Mouse (Mus musculus): ENCODE data around the gene Ces1a.
A peak's percentile ranks its signal among the peaks of the same experiment; 100 is the strongest.

Ces1a gene

DNA sequence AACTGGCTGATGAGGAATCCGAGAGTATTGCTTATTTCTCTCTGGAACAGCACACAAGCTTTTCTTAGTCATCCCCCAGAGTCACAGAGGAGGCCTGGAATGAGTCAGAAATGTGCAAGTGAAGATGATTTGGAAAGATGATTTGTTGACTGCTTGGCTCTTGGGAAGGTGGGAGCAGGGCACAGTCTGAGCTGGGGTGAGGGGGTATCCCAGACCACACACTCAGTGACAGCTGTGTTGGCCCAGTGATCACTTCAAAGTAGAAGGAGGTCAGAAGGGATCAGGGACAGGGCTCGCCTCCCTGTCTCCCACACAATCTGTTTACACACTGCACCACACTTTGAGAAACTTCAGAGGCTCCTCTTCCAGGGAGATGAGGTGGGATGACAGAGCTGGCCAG lies 63.6 kb downstream of the Ces1a start:
- DNase-seq: no peak

GRCm38 (mm10) chr8:92982491-92982890 lies 65.5 kb downstream of the Ces1a start:
- DNase-seq: no peak

DNA sequence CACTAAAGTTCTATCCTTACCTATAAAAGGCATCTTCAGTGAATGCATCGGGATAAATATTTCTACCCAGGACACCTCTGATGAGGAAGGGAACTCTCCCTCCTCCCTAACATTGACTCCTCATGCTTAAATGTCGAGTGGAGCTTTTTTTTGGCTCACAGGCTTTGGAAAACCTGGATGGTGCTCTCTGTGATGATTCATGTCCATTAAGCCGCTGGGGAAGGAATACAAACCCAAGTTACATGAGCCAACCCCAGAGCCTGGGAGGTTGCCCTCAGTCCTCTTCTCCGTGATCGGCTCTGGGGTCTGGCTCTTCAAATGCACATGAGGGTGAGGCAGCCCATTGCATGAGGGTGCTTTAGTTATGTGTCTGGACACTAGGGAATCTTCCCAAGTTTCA lies 71.3 kb downstream of the Ces1a start:
- no peak for DNase-seq

DNA sequence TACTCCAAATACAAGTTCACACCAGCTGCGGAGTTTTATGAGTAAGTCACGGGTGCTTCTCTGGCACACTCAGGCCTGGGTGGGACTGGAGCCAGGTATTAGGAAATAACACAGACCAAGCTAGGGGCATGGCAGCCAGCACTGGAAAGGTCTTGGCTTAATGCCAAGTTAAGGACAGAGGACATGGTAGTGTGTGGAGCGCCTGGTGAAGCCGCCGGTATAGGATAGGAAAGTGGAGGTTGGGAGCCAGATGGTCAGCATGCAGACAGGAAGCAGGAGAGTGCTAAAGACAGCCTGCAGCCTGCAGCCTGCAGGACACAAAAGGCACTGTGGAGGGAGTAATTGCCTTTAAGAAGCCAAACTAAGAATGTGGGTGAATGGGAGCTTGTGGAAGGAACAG lies 75.0 kb downstream of the Ces1a start:
- DNase-seq: peak; percentile 80 to 81

All from cerebellum, postnatal 10 days (tissue).